Mouse (Mus musculus) c-Kit-positive CD71-negative TER-119-negative erythroid progenitor cells, embryonic 14.5 days (primary cell): ENCODE measurements around the gene Gpn1.
"Not testable (repeated sequence)": the region's sequence is repeated elsewhere in the genome, so short reads cannot be mapped to it uniquely, and the experiment has no call there.

Experiments
- DNase-seq: peaks from one replicate; pipeline ENCODE4 v3.0.0-alpha.2; 2013; ENCODE audit warnings: low read depth

The Gpn1 gene

GRCm38 (mm10) chr5:31494513-31495297, at the start of gene Gpn1:
Gpn1 (plus strand) TSS chr5:31494741.
- DNase-seq, result peak; percentile 84

GRCm38 (mm10) chr5:31451336-31451735, 43.2 kb upstream of the Gpn1 start:
- DNase-seq, result no peak

- DNase-seq, result peak; percentile 91
Measured at GRCm38 (mm10) chr5:31451878-31452561, 42.5 kb upstream of the Gpn1 start, which contains the start of gene Zfp512. Zfp512 (plus strand) TSS chr5:31452431.

GRCm38 (mm10) chr5:31452562-31452878, 42.0 kb upstream of the Gpn1 start:
- no peak for DNase-seq

GRCm38 (mm10) chr5:31452886-31453410, 41.6 kb upstream of the Gpn1 start:
- DNase-seq, result no peak

- no peak for DNase-seq
Measured at GRCm38 (mm10) chr5:31467798-31468197, 26.7 kb upstream of the Gpn1 start.

GRCm38 (mm10) chr5:31469711-31470110, 24.8 kb upstream of the Gpn1 start:
- DNase-seq, result no peak

- peak; percentile 57 for DNase-seq
Measured at GRCm38 (mm10) chr5:31470334-31470733, 24.2 kb upstream of the Gpn1 start.

- DNase-seq, result no peak
Measured at GRCm38 (mm10) chr5:31480536-31480935, 14.0 kb upstream of the Gpn1 start.

GRCm38 (mm10) chr5:31485440-31485839, 9.1 kb upstream of the Gpn1 start, which contains the start of gene 4930548H24Rik:
4930548H24Rik (plus strand) TSS chr5:31485740.
- no peak for DNase-seq

- DNase-seq, result no peak
Measured at GRCm38 (mm10) chr5:31487889-31488288, 6.7 kb upstream of the Gpn1 start.

- DNase-seq, result no peak
Measured at GRCm38 (mm10) chr5:31489116-31489769, 5.3 kb upstream of the Gpn1 start.

- no peak for DNase-seq
Measured at GRCm38 (mm10) chr5:31492031-31492430, 2.5 kb upstream of the Gpn1 start.

- no peak for DNase-seq
Measured at GRCm38 (mm10) chr5:31504843-31505242, 10.3 kb downstream of the Gpn1 start.

- DNase-seq, result no peak
Measured at GRCm38 (mm10) chr5:31512481-31512880, 17.9 kb downstream of the Gpn1 start.

- no peak for DNase-seq
Measured at GRCm38 (mm10) chr5:31520556-31520955, 26.0 kb downstream of the Gpn1 start.

- DNase-seq, result peak; percentile 73
Measured at GRCm38 (mm10) chr5:31526354-31527116, 32.0 kb downstream of the Gpn1 start, which contains the start of gene Slc4a1ap. Slc4a1ap (plus strand) TSS chr5:31526995.

- no peak for DNase-seq
Measured at GRCm38 (mm10) chr5:31527117-31527680, 32.7 kb downstream of the Gpn1 start.

GRCm38 (mm10) chr5:31527707-31528106, 33.2 kb downstream of the Gpn1 start, which contains the start of gene Supt7l:
Supt7l (minus strand) TSS chr5:31527807.
- not testable (repeated sequence) for DNase-seq

- no peak for DNase-seq
Measured at GRCm38 (mm10) chr5:31528560-31528959, 34.0 kb downstream of the Gpn1 start.

- DNase-seq, result no peak
Measured at GRCm38 (mm10) chr5:31535228-31535627, 40.7 kb downstream of the Gpn1 start.
